In genomic region chr17:83729029-83729428, GRCm38 (mm10) we compare ENCODE assay signal across 14 mouse cellular contexts.
"Had no signal": no experiment of that assay in that cellular context is flagged by ENCODE, and none has a peak within 500 bp of the region (broad histone marks: within the 10 kb centered on the region; RNA-seq: fewer than 3 reads in every experiment).

No protein-coding gene starts in this region.

- ATAC-seq: midbrain, embryonic 13.5 days had no signal

- H3K9me3 ChIP-seq: limb, embryonic 13.5 days; midbrain, embryonic 13.5 days had no signal

- DNase-seq: kidney, adult 8-10 months; kidney, postnatal 36 days; left cerebral cortex, postnatal 4 days; lung, embryonic 14.5 days; lung, postnatal 14 days; right cerebral cortex, postnatal 14 days; thymus, adult 2 months; thymus, postnatal 25 days had no signal

- H3K4me3 ChIP-seq: layer of hippocampus, adult 2 months; limb, embryonic 13.5 days; midbrain, embryonic 13.5 days had no signal

- H3K4me2 ChIP-seq: limb, embryonic 13.5 days; liver, embryonic 11.5 days; lung, embryonic 14.5 days; midbrain, embryonic 13.5 days had no signal

- H3K9ac ChIP-seq: limb, embryonic 13.5 days; lung, embryonic 14.5 days; midbrain, embryonic 13.5 days had no signal

- H3K27me3 ChIP-seq: limb, embryonic 13.5 days; midbrain, embryonic 13.5 days had no signal

- H3K27ac ChIP-seq: kidney, postnatal 0 days; layer of hippocampus, adult 2 months; limb, embryonic 13.5 days; macrophage; midbrain, embryonic 13.5 days had no signal

- H3K4me1 ChIP-seq: midbrain, embryonic 13.5 days had no signal
